Mouse (Mus musculus) kidney, adult 8-10 months (tissue): ENCODE data around the gene Pm20d2.

Source experiments
- DNase-seq, 2 experiments: peaks; one replicate each; pipeline ENCODE4 v3.0.0; 2022

Pm20d2 gene

GRCm38 (mm10) chr4:33189735-33190036, at the start of gene Pm20d2:
Gene Pm20d2 (minus strand): TSS chr4:33189737.
- DNase-seq, result no peak

- DNase-seq, result no peak
Measured at GRCm38 (mm10) chr4:33230881-33231280, 41.3 kb upstream of the Pm20d2 start.

GRCm38 (mm10) chr4:33229639-33230038, 40.1 kb upstream of the Pm20d2 start:
- no peak for DNase-seq

GRCm38 (mm10) chr4:33227164-33227563, 37.6 kb upstream of the Pm20d2 start:
- DNase-seq, result no peak

GRCm38 (mm10) chr4:33224003-33224675, 34.6 kb upstream of the Pm20d2 start:
- no peak for DNase-seq

- DNase-seq, result no peak
Measured at GRCm38 (mm10) chr4:33221847-33222246, 32.3 kb upstream of the Pm20d2 start.

- no peak for DNase-seq
Measured at GRCm38 (mm10) chr4:33208881-33209841, 19.6 kb upstream of the Pm20d2 start, which contains the start of gene Srsf12. Gene Srsf12 (plus strand): TSS chr4:33208991.

GRCm38 (mm10) chr4:33207551-33207950, 18.0 kb upstream of the Pm20d2 start:
- DNase-seq, result no peak

- peak; percentile 31 to 65 for DNase-seq
Measured at GRCm38 (mm10) chr4:33204682-33205081, 15.1 kb upstream of the Pm20d2 start.

GRCm38 (mm10) chr4:33198117-33198516, 8.6 kb upstream of the Pm20d2 start:
- DNase-seq, result no peak

- DNase-seq, result peak; percentile 93 to 94
Measured at GRCm38 (mm10) chr4:33188781-33189734, 479 bp downstream of the Pm20d2 start.

GRCm38 (mm10) chr4:33188164-33188563, 1.4 kb downstream of the Pm20d2 start:
- DNase-seq, result peak; percentile 39 to 50

- DNase-seq, result no peak
Measured at GRCm38 (mm10) chr4:33183477-33183876, 6.1 kb downstream of the Pm20d2 start.

GRCm38 (mm10) chr4:33152087-33153038, 37.2 kb downstream of the Pm20d2 start:
- DNase-seq, result no peak

GRCm38 (mm10) chr4:33149150-33149549, 40.4 kb downstream of the Pm20d2 start:
- no peak for DNase-seq

GRCm38 (mm10) chr4:33147825-33148224, 41.7 kb downstream of the Pm20d2 start:
- DNase-seq, result peak; percentile 14 to 55

GRCm38 (mm10) chr4:33146679-33147291, 42.8 kb downstream of the Pm20d2 start:
- no peak for DNase-seq

- DNase-seq, result no peak
Measured at GRCm38 (mm10) chr4:33132221-33132620, 57.3 kb downstream of the Pm20d2 start, which contains the start of gene Gabrr1. Gene Gabrr1 (plus strand): TSS chr4:33132521.

GRCm38 (mm10) chr4:33125409-33126084, 64.0 kb downstream of the Pm20d2 start:
- no peak for DNase-seq

- peak; percentile 21 to 57 for DNase-seq
Measured at GRCm38 (mm10) chr4:33124493-33124892, 65.0 kb downstream of the Pm20d2 start.
